Mouse (Mus musculus): Measurements from ENCODE around the gene Serpina3n. TPM values are rescaled to one million over a fixed set of nuclear protein-coding genes. Genes with fewer than 3 reads are reported as not detected.
"Not testable (repeated sequence)": the region's sequence is repeated elsewhere in the genome, so short reads cannot be mapped to it uniquely, and the experiment has no call there.

The Serpina3n gene
- polyA plus RNA-seq, 1 experiment from 2014 or later = not detected

- Histone ChIP-seq H3K9me3 (replicated peaks) (0 out of 2 replicates have a peak, but pooled peaks cover 2% of the 10 kb centered on the region), H3K27ac (ENCODE audit: poor library complexity, severe bottlenecking) (no peak overlapping the region), H3K4me1 (replicated peaks) (no peaks in the 10 kb centered on the region), H3K4me3 (no peak overlapping the region), H3K9ac (no peak overlapping the region), H3K4me2 (no peak overlapping the region), H3K36me3 (no peaks in the 10 kb centered on the region), H3K27me3 (replicated peaks) (peaks cover 22% of the 10 kb centered on the region)
- WGBS = 81% methylated on average over 20 of the region's 20 CpGs
- no peak for ATAC-seq (ENCODE audit: insufficient number of reproducible peaks, low FRiP score)
Observed at GRCm38 (mm10) chr12:104433951-104434735, 27.6 kb downstream of the Serpina3n start.

- Histone ChIP-seq H3K4me2 (peak overlapping the region; percentile 2; the same call in 1 of the 2 replicates), H3K27ac (ENCODE audit: poor library complexity, severe bottlenecking) (no peak overlapping the region), H3K4me1 (replicated peaks) (peaks cover 8% of the 10 kb centered on the region), H3K36me3 (no peaks in the 10 kb centered on the region), H3K9me3 (replicated peaks) (no peaks in the 10 kb centered on the region), H3K9ac (peak overlapping the region; percentile 52), H3K27me3 (replicated peaks) (peaks cover 26% of the 10 kb centered on the region), H3K4me3 (no peak overlapping the region)
- WGBS = 8% methylated on average over 22 of the region's 22 CpGs
- 0 out of 2 replicates have a peak, but pooled peaks have one; percentile 50 for ATAC-seq (ENCODE audit: insufficient number of reproducible peaks, low FRiP score)
Observed at GRCm38 (mm10) chr12:104440087-104440760, 33.7 kb downstream of the Serpina3n start.

GRCm38 (mm10) chr12:104443716-104444115 lies 37.2 kb downstream of the Serpina3n start:
- H3K36me3 ChIP-seq = no peaks in the 10 kb centered on the region
- no peak overlapping the region for H3K9ac ChIP-seq
- 68% methylated on average over 11 of the region's 11 CpGs for WGBS
- ATAC-seq (ENCODE audit: insufficient number of reproducible peaks, low FRiP score) = no peak
- H3K27ac ChIP-seq (ENCODE audit: poor library complexity, severe bottlenecking) = no peak overlapping the region
- no peak overlapping the region for H3K4me3 ChIP-seq
- no peaks in the 10 kb centered on the region for H3K9me3 ChIP-seq (replicated peaks)
- peaks cover 8% of the 10 kb centered on the region for H3K4me1 ChIP-seq (replicated peaks)
- no peak overlapping the region for H3K4me2 ChIP-seq
- peaks cover 33% of the 10 kb centered on the region for H3K27me3 ChIP-seq (replicated peaks)

- H3K27ac ChIP-seq (ENCODE audit: poor library complexity, severe bottlenecking); H3K9ac ChIP-seq; H3K36me3 ChIP-seq; H3K4me2 ChIP-seq; ATAC-seq (ENCODE audit: insufficient number of reproducible peaks, low FRiP score); H3K4me3 ChIP-seq; H3K9me3 ChIP-seq (replicated peaks); H3K4me1 ChIP-seq (replicated peaks): not testable (repeated sequence)
- WGBS = 69% methylated on average over 25 of the region's 25 CpGs
- peaks cover 26% of the 10 kb centered on the region; the same call in 1 of the 2 replicates for H3K27me3 ChIP-seq (replicated peaks)
Observed at GRCm38 (mm10) chr12:104447056-104447455, 40.5 kb downstream of the Serpina3n start.

GRCm38 (mm10) chr12:104448099-104448498 lies 41.6 kb downstream of the Serpina3n start:
- Histone ChIP-seq H3K4me2 (peak overlapping the region; percentile 44), H3K9ac (no peak overlapping the region), H3K27ac (ENCODE audit: poor library complexity, severe bottlenecking) (no peak overlapping the region), H3K9me3 (replicated peaks) (no peaks in the 10 kb centered on the region), H3K4me3 (no peak overlapping the region), H3K27me3 (replicated peaks) (peaks cover 26% of the 10 kb centered on the region; the same call in 1 of the 2 replicates), H3K4me1 (replicated peaks) (0 out of 2 replicates have a peak, but pooled peaks cover 5% of the 10 kb centered on the region), H3K36me3 (no peaks in the 10 kb centered on the region)
- no peak for ATAC-seq (ENCODE audit: insufficient number of reproducible peaks, low FRiP score)
- 27% methylated on average over 13 of the region's 13 CpGs for WGBS

GRCm38 (mm10) chr12:104450257-104450656 lies 43.7 kb downstream of the Serpina3n start:
- H3K4me1 ChIP-seq (replicated peaks) = no peaks in the 10 kb centered on the region
- peaks cover 23% of the 10 kb centered on the region; the same call in 1 of the 2 replicates for H3K27me3 ChIP-seq (replicated peaks)
- no peak overlapping the region for H3K4me3 ChIP-seq
- 62% methylated on average over 10 of the region's 10 CpGs for WGBS
- no peak overlapping the region for H3K9ac ChIP-seq
- no peaks in the 10 kb centered on the region for H3K36me3 ChIP-seq
- H3K9me3 ChIP-seq (replicated peaks) = no peaks in the 10 kb centered on the region
- no peak overlapping the region for H3K27ac ChIP-seq (ENCODE audit: poor library complexity, severe bottlenecking)
- H3K4me2 ChIP-seq = no peak overlapping the region
- ATAC-seq (ENCODE audit: insufficient number of reproducible peaks, low FRiP score) = no peak

GRCm38 (mm10) chr12:104453002-104453401 lies 46.5 kb downstream of the Serpina3n start:
- WGBS = 54% methylated on average over 1 of the region's 1 CpGs

GRCm38 (mm10) chr12:104459377-104459776 lies 52.8 kb downstream of the Serpina3n start:
- no peaks in the 10 kb centered on the region for H3K9me3 ChIP-seq (replicated peaks)
- H3K4me2 ChIP-seq = no peak overlapping the region
- no peak overlapping the region for H3K9ac ChIP-seq
- peaks cover 25% of the 10 kb centered on the region for H3K27me3 ChIP-seq (replicated peaks)
- H3K4me1 ChIP-seq (replicated peaks) = peaks cover 6% of the 10 kb centered on the region; the same call in 1 of the 2 replicates
- no peaks in the 10 kb centered on the region for H3K36me3 ChIP-seq
- no peak for ATAC-seq (ENCODE audit: insufficient number of reproducible peaks, low FRiP score)
- H3K4me3 ChIP-seq = no peak overlapping the region
- WGBS = 49% methylated on average over 6 of the region's 6 CpGs
- H3K27ac ChIP-seq (ENCODE audit: poor library complexity, severe bottlenecking) = no peak overlapping the region

More at GRCm38 (mm10) chr12:104453002-104453401, 46.5 kb downstream of the Serpina3n start:
- H3K27ac ChIP-seq (ENCODE audit: poor library complexity, severe bottlenecking) = no peak overlapping the region
- ATAC-seq (ENCODE audit: insufficient number of reproducible peaks, low FRiP score) = no peak
- H3K4me2 ChIP-seq = no peak overlapping the region
- H3K27me3 ChIP-seq (replicated peaks) = peaks cover 15% of the 10 kb centered on the region; the same call in 1 of the 2 replicates
- no peaks in the 10 kb centered on the region for H3K4me1 ChIP-seq (replicated peaks)
- no peak overlapping the region for H3K4me3 ChIP-seq
- H3K9me3 ChIP-seq (replicated peaks) = no peaks in the 10 kb centered on the region
- no peak overlapping the region for H3K9ac ChIP-seq
- no peaks in the 10 kb centered on the region for H3K36me3 ChIP-seq

GRCm38 (mm10) chr12:104461372-104461771 lies 54.8 kb downstream of the Serpina3n start:
- Histone ChIP-seq H3K4me2 (no peak overlapping the region), H3K9me3 (replicated peaks) (no peaks in the 10 kb centered on the region), H3K4me1 (replicated peaks) (peaks cover 13% of the 10 kb centered on the region; the same call in 1 of the 2 replicates), H3K9ac (no peak overlapping the region), H3K36me3 (no peaks in the 10 kb centered on the region), H3K27me3 (replicated peaks) (peaks cover 33% of the 10 kb centered on the region), H3K27ac (ENCODE audit: poor library complexity, severe bottlenecking) (no peak overlapping the region), H3K4me3 (no peak overlapping the region)
- no peak for ATAC-seq (ENCODE audit: insufficient number of reproducible peaks, low FRiP score)
- 37% methylated on average over 8 of the region's 8 CpGs for WGBS
